Mouse (Mus musculus): Measurements from ENCODE around the gene Itih4. TPM values are rescaled to one million over a fixed set of nuclear protein-coding genes. Genes with fewer than 3 reads are reported as not detected.

The Itih4 gene
- polyA plus RNA-seq, 1 experiment from 2014 or later: not detected

- no peaks in the 10 kb centered on the region for H3K4me1 ChIP-seq
- no peaks in the 10 kb centered on the region for H3K36me3 ChIP-seq (replicated peaks)
- H3K4me3 ChIP-seq: no peak overlapping the region
- no peaks in the 10 kb centered on the region for H3K9me3 ChIP-seq
- H3K27ac ChIP-seq (replicated peaks): no peak overlapping the region
- 89% methylated on average over 1 of the region's 1 CpGs for WGBS
- no peaks in the 10 kb centered on the region for H3K27me3 ChIP-seq (replicated peaks; ENCODE audit: low read depth, poor library complexity, severe bottlenecking)
- no peak for DNase-seq (ENCODE audit: low spot score)
Measured at GRCm38 (mm10) chr14:30916516-30916915, 30.2 kb downstream of the Itih4 start.

GRCm38 (mm10) chr14:30922053-30922670, 35.9 kb downstream of the Itih4 start:
- DNase-seq (ENCODE audit: low spot score): no peak
- WGBS: 70% methylated on average over 8 of the region's 8 CpGs
- H3K4me1 ChIP-seq: peaks cover 12% of the 10 kb centered on the region
- peak overlapping the region; percentile 30; the same call in 1 of the 2 replicates for H3K27ac ChIP-seq (replicated peaks)
- H3K4me3 ChIP-seq: no peak overlapping the region
- no peaks in the 10 kb centered on the region for H3K27me3 ChIP-seq (replicated peaks; ENCODE audit: low read depth, poor library complexity, severe bottlenecking)
- no peaks in the 10 kb centered on the region for H3K36me3 ChIP-seq (replicated peaks)
- no peaks in the 10 kb centered on the region for H3K9me3 ChIP-seq

- H3K27me3 ChIP-seq (replicated peaks; ENCODE audit: low read depth, poor library complexity, severe bottlenecking): no peaks in the 10 kb centered on the region
- peaks cover 12% of the 10 kb centered on the region for H3K4me1 ChIP-seq
- H3K4me3 ChIP-seq: no peak within 1 kb of the TSS
- H3K9me3 ChIP-seq: no peaks in the 10 kb centered on the region
- no peaks in the 10 kb centered on the region for H3K36me3 ChIP-seq (replicated peaks)
- WGBS: 77% methylated on average over 6 of the region's 6 CpGs
- 0 out of 2 replicates have a peak within 1 kb of the TSS, but pooled peaks have one; percentile 14 for H3K27ac ChIP-seq (replicated peaks)
- no peak for DNase-seq (ENCODE audit: low spot score)
Measured at GRCm38 (mm10) chr14:30923375-30924105, 37.3 kb downstream of the Itih4 start, which contains the start of gene Itih3. Itih3 (minus strand) TSS chr14:30923760.

GRCm38 (mm10) chr14:30925492-30925891, 39.2 kb downstream of the Itih4 start:
- Histone ChIP-seq H3K4me1 (peaks cover 12% of the 10 kb centered on the region), H3K9me3 (no peaks in the 10 kb centered on the region), H3K36me3 (replicated peaks) (no peaks in the 10 kb centered on the region), H3K4me3 (no peak overlapping the region), H3K27me3 (replicated peaks; ENCODE audit: low read depth, poor library complexity, severe bottlenecking) (no peaks in the 10 kb centered on the region), H3K27ac (replicated peaks) (no peak overlapping the region)
- DNase-seq (ENCODE audit: low spot score): no peak
- 91% methylated on average over 3 of the region's 3 CpGs for WGBS

- Histone ChIP-seq H3K4me1 (no peaks in the 10 kb centered on the region), H3K27ac (replicated peaks) (no peak overlapping the region), H3K27me3 (replicated peaks; ENCODE audit: low read depth, poor library complexity, severe bottlenecking) (no peaks in the 10 kb centered on the region), H3K4me3 (no peak overlapping the region), H3K36me3 (replicated peaks) (no peaks in the 10 kb centered on the region), H3K9me3 (no peaks in the 10 kb centered on the region)
- no peak for DNase-seq (ENCODE audit: low spot score)
- 91% methylated on average over 4 of the region's 4 CpGs for WGBS
Measured at GRCm38 (mm10) chr14:30930386-30930785, 44.1 kb downstream of the Itih4 start.

GRCm38 (mm10) chr14:30933351-30933750, 47.1 kb downstream of the Itih4 start:
- H3K36me3 ChIP-seq (replicated peaks): no peaks in the 10 kb centered on the region
- no peak for DNase-seq (ENCODE audit: low spot score)
- H3K4me1 ChIP-seq: no peaks in the 10 kb centered on the region
- no peaks in the 10 kb centered on the region for H3K27me3 ChIP-seq (replicated peaks; ENCODE audit: low read depth, poor library complexity, severe bottlenecking)
- 90% methylated on average over 9 of the region's 9 CpGs for WGBS
- no peak overlapping the region for H3K4me3 ChIP-seq
- H3K27ac ChIP-seq (replicated peaks): no peak overlapping the region
- no peaks in the 10 kb centered on the region for H3K9me3 ChIP-seq

- DNase-seq (ENCODE audit: low spot score): no peak
- Histone ChIP-seq H3K4me1 (no peaks in the 10 kb centered on the region), H3K27ac (replicated peaks) (no peak overlapping the region), H3K27me3 (replicated peaks; ENCODE audit: low read depth, poor library complexity, severe bottlenecking) (no peaks in the 10 kb centered on the region), H3K4me3 (no peak overlapping the region), H3K36me3 (replicated peaks) (no peaks in the 10 kb centered on the region), H3K9me3 (no peaks in the 10 kb centered on the region)
- 88% methylated on average over 4 of the region's 4 CpGs for WGBS
Measured at GRCm38 (mm10) chr14:30942254-30942653, 56.0 kb downstream of the Itih4 start.

- Histone ChIP-seq H3K27ac (replicated peaks) (no peak within 1 kb of the TSS), H3K4me3 (no peak within 1 kb of the TSS), H3K4me1 (no peaks in the 10 kb centered on the region), H3K27me3 (replicated peaks; ENCODE audit: low read depth, poor library complexity, severe bottlenecking) (no peaks in the 10 kb centered on the region), H3K9me3 (no peaks in the 10 kb centered on the region), H3K36me3 (replicated peaks) (no peaks in the 10 kb centered on the region)
- DNase-seq (ENCODE audit: low spot score): no peak
- 87% methylated on average over 7 of the region's 7 CpGs for WGBS
Measured at GRCm38 (mm10) chr14:30943038-30943437, 56.8 kb downstream of the Itih4 start, which contains the start of gene Itih1. Itih1 (minus strand) TSS chr14:30943289.

GRCm38 (mm10) chr14:30943860-30944674, 57.8 kb downstream of the Itih4 start:
- no peaks in the 10 kb centered on the region for H3K9me3 ChIP-seq

GRCm38 (mm10) chr14:30944745-30945144, 58.5 kb downstream of the Itih4 start:
- Histone ChIP-seq H3K27ac (replicated peaks) (no peak overlapping the region), H3K27me3 (replicated peaks; ENCODE audit: low read depth, poor library complexity, severe bottlenecking) (no peaks in the 10 kb centered on the region), H3K4me3 (no peak overlapping the region), H3K36me3 (replicated peaks) (no peaks in the 10 kb centered on the region), H3K4me1 (no peaks in the 10 kb centered on the region), H3K9me3 (no peaks in the 10 kb centered on the region)
- DNase-seq (ENCODE audit: low spot score): no peak
- WGBS: 72% methylated on average over 2 of the region's 2 CpGs

More at GRCm38 (mm10) chr14:30943860-30944674, 57.8 kb downstream of the Itih4 start:
- Histone ChIP-seq H3K27ac (replicated peaks) (no peak overlapping the region), H3K27me3 (replicated peaks; ENCODE audit: low read depth, poor library complexity, severe bottlenecking) (no peaks in the 10 kb centered on the region), H3K36me3 (replicated peaks) (no peaks in the 10 kb centered on the region), H3K4me1 (no peaks in the 10 kb centered on the region), H3K4me3 (no peak overlapping the region)
- DNase-seq (ENCODE audit: low spot score): peak; percentile 65
- WGBS: 69% methylated on average over 11 of the region's 11 CpGs

- 96% methylated on average over 10 of the region's 10 CpGs for WGBS
Measured at GRCm38 (mm10) chr14:30949986-30950385, 63.7 kb downstream of the Itih4 start.

GRCm38 (mm10) chr14:30951154-30951825, 65.0 kb downstream of the Itih4 start, which contains the start of gene Nek4:
Nek4 (plus strand) TSS chr14:30951377.
- H3K9me3 ChIP-seq: no peaks in the 10 kb centered on the region
- H3K4me3 ChIP-seq: peak within 1 kb of the TSS; percentile 83
- DNase-seq (ENCODE audit: low spot score): peak; percentile 98
- H3K36me3 ChIP-seq (replicated peaks): peaks cover 13% of the 10 kb centered on the region
- WGBS: under 1% methylated on average over 57 of the region's 57 CpGs
- peaks cover 13% of the 10 kb centered on the region for H3K4me1 ChIP-seq
- H3K27me3 ChIP-seq (replicated peaks; ENCODE audit: low read depth, poor library complexity, severe bottlenecking): no peaks in the 10 kb centered on the region
- H3K27ac ChIP-seq (replicated peaks): peak within 1 kb of the TSS; percentile 88

More at GRCm38 (mm10) chr14:30949986-30950385, 63.7 kb downstream of the Itih4 start:
- no peak overlapping the region for H3K27ac ChIP-seq (replicated peaks)
- H3K4me3 ChIP-seq: no peak overlapping the region
- H3K4me1 ChIP-seq: peaks cover 13% of the 10 kb centered on the region
- H3K27me3 ChIP-seq (replicated peaks; ENCODE audit: low read depth, poor library complexity, severe bottlenecking): no peaks in the 10 kb centered on the region
- peaks cover 8% of the 10 kb centered on the region for H3K36me3 ChIP-seq (replicated peaks)
- no peaks in the 10 kb centered on the region for H3K9me3 ChIP-seq
- DNase-seq (ENCODE audit: low spot score): no peak
